In the genomic region with DNA sequence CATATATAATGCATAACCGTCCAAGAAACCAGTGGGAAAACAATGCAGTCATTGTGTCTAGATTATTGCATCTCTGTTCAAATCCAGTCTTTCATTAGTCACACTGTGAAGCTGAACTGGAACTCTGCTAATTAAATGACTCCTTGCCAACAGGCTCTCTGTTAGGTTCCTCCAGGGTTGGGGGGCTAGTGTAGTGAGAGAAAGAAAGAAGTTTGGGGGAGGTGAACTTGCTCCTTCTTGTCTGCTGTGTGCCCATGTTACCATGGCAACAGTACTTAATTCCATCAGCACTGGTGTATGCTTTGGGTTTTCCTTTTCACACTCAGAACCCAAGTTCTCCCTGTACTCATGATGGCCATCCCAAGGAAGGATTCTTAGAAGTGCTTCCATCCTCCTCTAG, we compare ENCODE assay signal across 26 mouse cellular contexts.
DNase-seq lines count a peak whose midpoint lies in the region; ATAC-seq and TF ChIP-seq lines count a peak whose summit lies in the region.
"Had no signal": no experiment of that assay in that cellular context is flagged by ENCODE, and none has a peak within 500 bp of the region (broad histone marks: within the 10 kb centered on the region; RNA-seq: fewer than 3 reads in every experiment).

No protein-coding gene starts in this region.

- H3K4me2 ChIP-seq in embryonic facial prominence, embryonic 14.5 days (ENCODE audit: low read depth, low read length), result no peak overlapping the region
- no peak overlapping the region for H3K4me2 ChIP-seq in forebrain, embryonic 15.5 days (replicated peaks)
- H3K4me2 ChIP-seq: embryonic facial prominence, embryonic 15.5 days; heart, embryonic 12.5 days; liver, embryonic 15.5 days; lung, embryonic 15.5 days; neural tube, embryonic 15.5 days had no signal

- H3K9ac ChIP-seq in embryonic facial prominence, embryonic 14.5 days (ENCODE audit: low read depth, low read length), result no peak overlapping the region
- H3K9ac ChIP-seq in forebrain, embryonic 15.5 days (replicated peaks), result no peak overlapping the region
- H3K9ac ChIP-seq: embryonic facial prominence, embryonic 15.5 days; heart, embryonic 12.5 days; liver, embryonic 15.5 days; lung, embryonic 15.5 days; neural tube, embryonic 15.5 days had no signal

- no peaks in the 10 kb centered on the region for H3K27me3 ChIP-seq in embryonic facial prominence, embryonic 14.5 days (replicated peaks; ENCODE audit: control insufficient read depth, insufficient read depth, low read length)
- H3K27me3 ChIP-seq in embryonic facial prominence, embryonic 10.5 days (replicated peaks; ENCODE audit: low read depth, poor library complexity, severe bottlenecking), result no peaks in the 10 kb centered on the region
- no peaks in the 10 kb centered on the region for H3K27me3 ChIP-seq in forebrain, embryonic 15.5 days
- H3K27me3 ChIP-seq: embryonic facial prominence, embryonic 15.5 days; heart, embryonic 12.5 days; liver, embryonic 15.5 days; lung, embryonic 15.5 days; megakaryocyte, embryonic 14.5 days; neural tube, embryonic 15.5 days had no signal

- H3K4me3 ChIP-seq in embryonic facial prominence, embryonic 14.5 days (ENCODE audit: low read depth, low read length), result no peak overlapping the region
- H3K4me3 ChIP-seq in embryonic facial prominence, embryonic 10.5 days, result no peak overlapping the region
- no peak overlapping the region for H3K4me3 ChIP-seq in layer of hippocampus, adult 2 months
- no peak overlapping the region for H3K4me3 ChIP-seq in forebrain, embryonic 15.5 days
- H3K4me3 ChIP-seq: embryonic facial prominence, embryonic 15.5 days; heart, embryonic 12.5 days; limb, embryonic 10.5 days; liver, embryonic 15.5 days; lung, embryonic 15.5 days; megakaryocyte, embryonic 14.5 days; neural tube, embryonic 15.5 days had no signal

- no peak for ATAC-seq in embryonic facial prominence, embryonic 14.5 days (ENCODE audit: low read depth)
- ATAC-seq in forebrain, embryonic 15.5 days (replicated peaks), result 0 out of 2 replicates have a peak, but pooled peaks have one; percentile 26
- ATAC-seq in megakaryocyte-erythroid progenitor cell, adult 5-6 weeks (replicated peaks; ENCODE audit: low FRiP score, low TSS enrichment, poor library complexity, severe bottlenecking), result no peak
- ATAC-seq: intestine, postnatal 0 days had no signal

- no peak for TF ChIP-seq CTCF in layer of hippocampus, adult 2 months (conservative IDR thresholded peaks at IDR 0.05)

- H3K9me3 ChIP-seq in embryonic facial prominence, embryonic 14.5 days (ENCODE audit: control insufficient read depth, low read length), result no peaks in the 10 kb centered on the region
- no peaks in the 10 kb centered on the region for H3K9me3 ChIP-seq in embryonic facial prominence, embryonic 10.5 days
- no peaks in the 10 kb centered on the region for H3K9me3 ChIP-seq in forebrain, embryonic 15.5 days
- H3K9me3 ChIP-seq: embryonic facial prominence, embryonic 15.5 days; heart, embryonic 12.5 days; limb, embryonic 10.5 days; liver, embryonic 15.5 days; lung, embryonic 15.5 days; neural tube, embryonic 15.5 days had no signal

- 59% methylated on average over 1 of the region's 1 CpGs for whole genome bisulfite sequencing in embryonic facial prominence, embryonic 14.5 days
- 54% methylated on average over 1 of the region's 1 CpGs for WGBS in embryonic facial prominence, embryonic 10.5 days
- WGBS in forebrain, embryonic 15.5 days, result 16% methylated on average over 1 of the region's 1 CpGs

- H3K27ac ChIP-seq in embryonic facial prominence, embryonic 14.5 days (replicated peaks; ENCODE audit: low read depth, low read length), result no peak overlapping the region
- H3K27ac ChIP-seq in embryonic facial prominence, embryonic 10.5 days (replicated peaks), result no peak overlapping the region
- peak overlapping the region; percentile 83 for H3K27ac ChIP-seq in layer of hippocampus, adult 2 months
- H3K27ac ChIP-seq in forebrain, embryonic 15.5 days (replicated peaks), result no peak overlapping the region
- H3K27ac ChIP-seq: embryonic facial prominence, embryonic 15.5 days; limb, embryonic 10.5 days; liver, embryonic 15.5 days; lung, embryonic 15.5 days; neural tube, embryonic 15.5 days had no signal

- H3K36me3 ChIP-seq in embryonic facial prominence, embryonic 14.5 days (ENCODE audit: control insufficient read depth, insufficient read depth, low read length), result no peaks in the 10 kb centered on the region
- no peaks in the 10 kb centered on the region for H3K36me3 ChIP-seq in embryonic facial prominence, embryonic 10.5 days (replicated peaks)
- H3K36me3 ChIP-seq in forebrain, embryonic 15.5 days, result no peaks in the 10 kb centered on the region
- H3K36me3 ChIP-seq: embryonic facial prominence, embryonic 15.5 days; heart, embryonic 12.5 days; limb, embryonic 10.5 days; liver, embryonic 15.5 days; lung, embryonic 15.5 days; neural tube, embryonic 15.5 days had no signal

- no peaks in the 10 kb centered on the region for H3K4me1 ChIP-seq in embryonic facial prominence, embryonic 14.5 days (ENCODE audit: control insufficient read depth, insufficient read depth, low read length)
- peaks cover 17% of the 10 kb centered on the region for H3K4me1 ChIP-seq in embryonic facial prominence, embryonic 10.5 days
- peaks cover 21% of the 10 kb centered on the region for H3K4me1 ChIP-seq in forebrain, embryonic 15.5 days
- H3K4me1 ChIP-seq: heart, embryonic 12.5 days; liver, embryonic 15.5 days; megakaryocyte, embryonic 14.5 days had no signal

- peak; percentile 4 for DNase-seq in embryonic facial prominence, embryonic 14.5 days (ENCODE audit: low spot score)
- no peak for DNase-seq in embryonic facial prominence, embryonic 10.5 days (ENCODE audit: low spot score)
- no peak for DNase-seq in layer of hippocampus, adult 2 months (ENCODE audit: low spot score in 2 of 2)
- no peak for DNase-seq in layer of hippocampus, postnatal 25 days (ENCODE audit: extremely low spot score in 1 of 2, low spot score in 1 of 2)
- peak; percentile 11 for DNase-seq in brain, adult 2 months (ENCODE audit: low read depth, low spot score)
- no peak for DNase-seq in right cerebral cortex, postnatal 36 days (ENCODE audit: low spot score in 2 of 2)
- DNase-seq: adrenal gland, postnatal 36 days; cerebellum, adult 11-12 months; cerebellum, postnatal 14 days; embryo, embryonic 11 days; gastrocnemius, postnatal 10 days; heart, adult 18-20 months; heart, postnatal 10 days; kidney, postnatal 36 days; liver; lung, postnatal 36 days had no signal

Comparison
In these comparisons a context has a peak if more than half of its experiments do, and no peak if none do; other contexts are left out.
1. DNase-seq: peak in embryonic facial prominence, embryonic 14.5 days (single experiment) and brain, adult 2 months (single experiment); none in embryonic facial prominence, embryonic 10.5 days (single experiment), layer of hippocampus, adult 2 months (0 of 2), layer of hippocampus, postnatal 25 days (0 of 2) and right cerebral cortex, postnatal 36 days (0 of 2).